Mouse (Mus musculus) hindbrain, embryonic 12.5 days (tissue): ENCODE results near the gene Alg5. TPM values are rescaled to one million over a fixed set of nuclear protein-coding genes. Genes with fewer than 3 reads are reported as not detected.
"Not testable (repeated sequence)": the region's sequence is repeated elsewhere in the genome, so short reads cannot be mapped to it uniquely, and the experiment has no call there.

Experiments used
- ATAC-seq: fragments of 200-750 bp; cut with Nextera tagmentation; 2 replicates; pipeline ENCODE4 v1.8.0; 2017; ENCODE audit warnings: moderate TSS enrichment; ENCODE audit not compliant: low FRiP score
- H3K27ac ChIP-seq: fragments of 300-500 bp; sonication (generic); 2 replicates; pipeline ENCODE4 v1.5.1; 2016; ENCODE audit warnings: mild to moderate bottlenecking
- H3K27me3 ChIP-seq: fragments of 300-500 bp; sonication (generic); 2 replicates; pipeline ENCODE4 v1.6.1; 2016; ENCODE audit warnings: mild to moderate bottlenecking
- H3K36me3 ChIP-seq: fragments of 300-500 bp; sonication (generic); 2 replicates; pipeline ENCODE4 v1.6.1; 2016; ENCODE audit warnings: mild to moderate bottlenecking
- H3K4me1 ChIP-seq: fragments of 300-500 bp; sonication (generic); 2 replicates; pipeline ENCODE4 v1.6.1; 2016
- H3K4me2 ChIP-seq: fragments of 300-500 bp; sonication (generic); replicated peaks from 2 replicates; pipeline ENCODE4 v1.6.1; 2016; ENCODE audit warnings: mild to moderate bottlenecking
- H3K4me3 ChIP-seq: fragments of 300-500 bp; sonication (generic); 2 replicates; pipeline ENCODE4 v1.5.1; 2016; ENCODE audit warnings: mild to moderate bottlenecking
- H3K9ac ChIP-seq: fragments of 300-500 bp; sonication (generic); 2 replicates; pipeline ENCODE4 v1.6.1; 2016; ENCODE audit warnings: mild to moderate bottlenecking, moderate library complexity
- H3K9me3 ChIP-seq: fragments of 300-500 bp; sonication (generic); replicated peaks from 2 replicates; pipeline ENCODE4 v1.6.1; 2016; ENCODE audit warnings: mild to moderate bottlenecking
- WGBS: fragments of 180-500 bp; shearing (Covaris S2); methylation state at CpG from one replicate; pipeline ENCODE4 v1.1.7; 2016; 5-methylcytosine and 5-hydroxymethylcytosine counted together
- polyA plus RNA-seq: library from polyadenylated mRNA; unstranded; fragments of >200 nt; fragmentation: Nextera tagmentation; extraction: Ambion mirVana; gene quantifications from 2 replicates; pipeline ENCODE4 v1.2.1, GENCODE M21; 2016

Alg5 gene
- polyA plus RNA-seq, result 46.1 and 46.6 TPM in 2 replicates

DNA sequence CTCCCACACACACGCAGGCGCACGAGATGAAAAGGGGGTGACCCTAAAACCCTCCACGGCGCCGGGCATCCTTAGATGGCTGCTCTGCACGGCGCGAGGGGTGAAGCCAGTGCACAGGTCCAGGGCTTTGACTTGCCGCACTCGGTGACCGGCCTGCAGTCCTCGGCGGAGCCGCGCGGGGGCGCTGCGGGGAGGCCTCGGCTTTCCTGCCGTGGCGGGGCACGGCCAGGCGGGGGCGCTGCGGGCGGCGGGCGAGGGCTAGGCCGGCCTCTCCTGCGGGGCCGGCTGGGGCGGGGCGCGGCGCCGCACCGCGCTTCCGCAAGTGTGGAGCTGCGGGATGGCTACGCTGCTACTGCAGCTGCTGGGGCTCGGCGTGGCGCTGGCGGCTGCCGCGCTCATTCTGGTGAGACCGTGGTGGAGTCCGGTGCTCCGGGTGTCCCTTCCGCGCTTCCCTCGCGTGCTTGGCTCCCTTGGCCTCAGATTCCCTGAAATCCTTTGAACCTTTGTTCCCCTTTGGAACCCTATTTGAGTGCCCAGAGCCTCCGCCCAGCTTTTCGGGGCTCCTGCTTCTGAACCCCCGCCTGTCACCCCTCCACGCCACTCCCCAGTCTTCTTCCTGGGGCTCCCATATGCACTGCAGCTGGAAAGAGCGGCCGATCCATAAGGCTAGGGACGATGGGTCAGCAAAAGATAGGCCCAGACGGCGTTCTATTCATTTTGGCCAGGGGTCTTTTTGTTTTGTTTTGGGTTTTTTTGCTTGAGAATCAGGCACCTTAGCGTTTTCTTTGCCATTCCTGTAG is at the start of gene Alg5, which contains the start of gene Exosc8:
Alg5 (plus strand) TSS at position 293 of the 800 bp plus-strand sequence.
Exosc8 (minus strand) TSS at position 147 of the 800 bp plus-strand sequence.
- ATAC-seq, result peak; percentile 95
- peak within 1 kb of the TSS; percentile 93 for H3K4me3 ChIP-seq
- H3K9ac ChIP-seq, result peak within 1 kb of the TSS; percentile 94
- H3K9me3 ChIP-seq, result no peaks in the 10 kb centered on the region
- peak within 1 kb of the TSS; percentile 75 for H3K4me2 ChIP-seq
- peak within 1 kb of the TSS; percentile 99 for H3K27ac ChIP-seq
- under 1% methylated on average over 65 of the region's 65 CpGs for WGBS
- H3K36me3 ChIP-seq, result peaks cover 26% of the 10 kb centered on the region
- H3K4me1 ChIP-seq, result peaks cover 12% of the 10 kb centered on the region
- no peaks in the 10 kb centered on the region for H3K27me3 ChIP-seq

DNA sequence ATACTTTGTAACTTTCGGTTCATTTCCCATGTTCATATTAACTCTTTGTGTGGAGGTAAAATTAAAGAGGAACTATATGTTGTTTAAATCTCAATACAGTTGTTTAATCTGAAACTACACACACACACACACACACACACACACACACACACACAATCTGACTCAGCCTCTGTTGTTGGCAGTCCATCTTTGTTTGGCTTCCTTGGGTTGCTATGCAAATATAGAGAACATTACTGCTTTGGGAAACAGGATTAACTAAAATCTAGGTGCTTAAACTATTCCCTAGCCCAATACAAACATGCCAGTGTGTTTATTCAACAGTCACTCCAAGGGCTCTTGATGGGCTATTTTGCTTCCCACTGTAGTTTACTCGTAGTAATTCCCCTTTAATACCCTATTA is 48.1 kb upstream of the Alg5 start:
- Histone ChIP-seq H3K27me3 (no peaks in the 10 kb centered on the region), H3K9ac (no peak overlapping the region), H3K9me3 (no peaks in the 10 kb centered on the region), H3K4me1 (no peaks in the 10 kb centered on the region), H3K27ac (no peak overlapping the region), H3K4me2 (no peak overlapping the region), H3K4me3 (no peak overlapping the region), H3K36me3 (no peaks in the 10 kb centered on the region)
- WGBS, result 88% methylated on average over 2 of the region's 2 CpGs
- ATAC-seq, result no peak

GRCm38 (mm10) chr3:54689091-54689490 is 46.2 kb upstream of the Alg5 start:
- ATAC-seq, result no peak
- H3K4me3 ChIP-seq, result no peak overlapping the region

DNA sequence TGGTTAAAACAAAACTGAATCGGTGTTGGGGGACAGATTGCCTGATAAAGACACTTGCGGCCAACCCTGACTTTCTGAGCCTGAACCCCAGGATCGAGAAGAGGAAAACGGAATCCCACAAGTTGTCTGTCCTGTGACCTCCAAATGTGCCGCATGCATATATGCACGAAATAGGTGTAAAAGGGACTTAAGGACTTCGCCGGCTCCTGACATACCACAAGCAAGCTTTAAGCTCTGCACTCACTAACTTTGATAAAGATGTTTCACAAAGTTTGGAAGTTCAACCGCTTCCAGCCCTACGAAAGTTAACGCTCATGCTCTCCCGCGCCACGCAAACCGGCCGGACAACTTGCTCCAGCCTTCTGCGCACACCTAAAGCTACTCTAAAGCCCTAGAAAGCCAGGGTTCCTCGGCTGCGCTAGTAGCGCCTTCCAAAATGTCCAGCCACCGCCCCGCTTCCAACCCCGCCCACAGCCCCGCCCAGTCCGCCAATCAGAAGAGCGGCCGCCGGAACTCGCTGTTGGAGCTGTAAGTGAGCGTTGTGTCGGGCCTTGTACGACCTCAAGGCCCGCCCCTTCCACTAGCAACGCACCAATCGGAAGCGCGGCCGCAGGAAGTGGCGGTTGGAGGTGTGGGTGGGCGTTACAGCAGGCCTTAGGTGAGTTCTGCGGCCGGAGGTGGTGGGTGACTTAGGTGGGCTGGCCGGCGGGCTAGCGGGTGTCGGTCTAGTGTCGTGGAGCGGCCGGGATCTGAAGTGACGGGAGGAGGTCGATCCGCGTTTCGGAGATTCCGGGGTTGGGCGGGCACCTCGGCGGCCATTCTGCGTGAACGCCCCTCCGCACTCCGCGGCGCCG is 42.9 kb upstream of the Alg5 start, which contains the start of gene Supt20:
Supt20 (plus strand) TSS at position 606 of the 854 bp plus-strand sequence.
- H3K27me3 ChIP-seq, result no peaks in the 10 kb centered on the region
- H3K27ac ChIP-seq, result peak within 1 kb of the TSS; percentile 78
- 2% methylated on average over 65 of the region's 65 CpGs for WGBS
- H3K4me3 ChIP-seq, result peak within 1 kb of the TSS; percentile 54
- peak within 1 kb of the TSS; percentile 62 for H3K4me2 ChIP-seq
- H3K36me3 ChIP-seq, result peaks cover 15% of the 10 kb centered on the region
- ATAC-seq, result peak; percentile 99
- H3K9me3 ChIP-seq, result no peaks in the 10 kb centered on the region
- H3K4me1 ChIP-seq, result no peaks in the 10 kb centered on the region
- peak within 1 kb of the TSS; percentile 69 for H3K9ac ChIP-seq

More at GRCm38 (mm10) chr3:54689091-54689490, 46.2 kb upstream of the Alg5 start:
- Histone ChIP-seq H3K4me1 (no peaks in the 10 kb centered on the region), H3K36me3 (no peaks in the 10 kb centered on the region), H3K9ac (no peak overlapping the region), H3K27ac (no peak overlapping the region), H3K9me3 (no peaks in the 10 kb centered on the region), H3K27me3 (no peaks in the 10 kb centered on the region), H3K4me2 (no peak overlapping the region)
- WGBS, result 63% methylated on average over 2 of the region's 2 CpGs

DNA sequence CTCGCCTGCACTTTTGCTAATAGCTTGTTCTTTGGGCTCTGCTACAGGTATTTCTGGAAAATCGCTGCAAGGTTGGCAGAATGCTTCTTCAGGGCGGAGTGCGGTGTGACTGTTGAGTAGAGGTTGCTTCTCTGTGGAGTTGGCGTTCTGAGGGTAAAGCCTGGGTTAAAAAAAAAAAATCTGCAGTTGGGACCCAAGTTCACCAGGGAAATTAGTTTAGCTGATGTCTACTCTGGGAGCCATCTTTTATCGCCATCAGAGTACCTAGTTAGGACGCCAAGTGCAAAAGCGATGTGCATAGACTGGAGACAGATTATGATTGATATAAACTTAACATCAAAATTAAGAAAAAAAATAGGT is 42.3 kb upstream of the Alg5 start:
- H3K4me1 ChIP-seq, result no peaks in the 10 kb centered on the region
- peak overlapping the region; percentile 59 for H3K4me2 ChIP-seq
- peaks cover 20% of the 10 kb centered on the region for H3K36me3 ChIP-seq
- H3K4me3 ChIP-seq, result peak overlapping the region; percentile 54
- no peaks in the 10 kb centered on the region for H3K27me3 ChIP-seq
- WGBS, result under 1% methylated on average over 8 of the region's 8 CpGs
- ATAC-seq, result no peak; the same call in 1 of the 2 replicates
- no peaks in the 10 kb centered on the region for H3K9me3 ChIP-seq
- peak overlapping the region; percentile 69 for H3K9ac ChIP-seq
- H3K27ac ChIP-seq, result peak overlapping the region; percentile 78

DNA sequence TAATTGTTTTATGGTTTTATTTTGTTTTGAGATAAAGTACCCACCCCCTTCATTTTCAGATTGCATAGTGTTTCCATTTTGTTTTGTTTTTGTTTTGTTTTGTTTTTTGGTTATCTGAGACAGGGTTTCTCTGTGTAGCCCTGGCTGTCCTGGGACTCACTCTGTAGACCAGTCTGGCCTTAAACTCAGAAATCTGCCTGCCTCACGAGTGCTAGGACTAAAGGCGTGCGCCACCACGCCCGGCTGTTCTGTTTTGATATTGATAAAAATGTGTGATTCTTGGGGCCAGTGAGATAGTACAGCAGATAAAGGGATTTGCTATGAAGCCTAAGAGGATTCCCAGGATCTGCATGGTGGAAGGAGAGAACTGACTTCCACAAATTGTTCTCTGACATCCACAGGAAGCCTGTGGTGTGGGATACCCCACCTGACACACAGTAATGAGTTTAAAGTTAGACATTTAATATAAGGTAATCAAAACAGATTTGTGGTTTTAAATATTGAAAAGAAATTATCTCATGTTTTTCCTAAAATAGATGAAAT is 35.5 kb upstream of the Alg5 start:
- no peak for ATAC-seq
- H3K4me3 ChIP-seq, result no peak overlapping the region
- H3K4me1 ChIP-seq, result no peaks in the 10 kb centered on the region
- H3K27me3 ChIP-seq, result no peaks in the 10 kb centered on the region
- no peak overlapping the region for H3K27ac ChIP-seq
- H3K36me3 ChIP-seq, result peaks cover 63% of the 10 kb centered on the region
- WGBS, result 90% methylated on average over 5 of the region's 5 CpGs
- H3K4me2 ChIP-seq, result no peak overlapping the region
- no peak overlapping the region for H3K9ac ChIP-seq
- H3K9me3 ChIP-seq, result no peaks in the 10 kb centered on the region

GRCm38 (mm10) chr3:54704106-54704505 is 31.2 kb upstream of the Alg5 start:
- 95% methylated on average over 8 of the region's 8 CpGs for WGBS
- not testable (repeated sequence) for H3K9me3 ChIP-seq, H3K4me3 ChIP-seq, H3K27me3 ChIP-seq, H3K4me2 ChIP-seq, ATAC-seq, H3K4me1 ChIP-seq, H3K27ac ChIP-seq, H3K9ac ChIP-seq
- peaks cover 70% of the 10 kb centered on the region for H3K36me3 ChIP-seq

DNA sequence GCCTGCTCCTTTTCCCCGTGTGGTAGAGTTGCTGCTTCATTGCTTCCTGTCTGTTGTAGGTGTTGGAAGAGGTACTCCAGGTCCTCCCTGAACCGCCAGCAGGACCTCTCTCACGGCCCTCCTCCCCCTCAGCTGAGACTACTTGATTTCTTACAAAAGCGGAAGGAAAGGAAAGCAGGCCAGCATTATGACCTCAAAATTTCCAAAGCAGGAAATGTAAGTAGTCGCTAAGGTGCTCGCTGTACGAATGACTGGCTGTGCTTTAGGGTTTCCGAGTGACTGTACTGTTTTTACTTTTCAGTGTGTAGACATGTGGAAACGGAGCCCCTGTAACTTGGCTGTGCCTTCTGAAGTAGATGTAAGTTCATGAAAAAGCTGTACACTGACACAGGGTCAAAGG is 26.4 kb upstream of the Alg5 start:
- Histone ChIP-seq H3K27me3 (no peaks in the 10 kb centered on the region), H3K9ac (no peak overlapping the region), H3K36me3 (peaks cover 72% of the 10 kb centered on the region), H3K27ac (no peak overlapping the region), H3K4me2 (no peak overlapping the region), H3K4me3 (no peak overlapping the region), H3K9me3 (no peaks in the 10 kb centered on the region), H3K4me1 (no peaks in the 10 kb centered on the region)
- no peak for ATAC-seq
- WGBS, result 94% methylated on average over 9 of the region's 9 CpGs

DNA sequence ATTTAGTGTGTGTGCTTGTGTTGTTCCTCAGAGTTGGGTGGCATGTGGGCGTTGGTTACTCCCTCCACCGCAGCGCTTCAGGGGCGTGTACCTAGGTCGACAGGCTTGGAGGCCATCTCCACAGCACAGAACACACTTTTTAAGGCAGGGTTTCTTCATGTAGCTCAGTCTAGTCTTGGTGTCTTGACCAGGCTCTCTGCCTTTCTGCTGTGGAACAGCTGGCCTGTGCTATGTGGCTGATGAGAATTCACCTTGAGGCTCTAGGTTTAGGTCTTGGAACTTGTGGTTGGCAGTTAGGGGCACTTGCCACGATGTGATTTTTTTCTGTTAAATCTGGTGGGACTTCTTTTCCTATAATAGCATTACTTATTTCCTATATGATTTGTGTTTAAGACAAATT is 21.1 kb upstream of the Alg5 start, which contains the start of gene Gm21958:
Gm21958 (minus strand) TSS at position 101 of the 400 bp plus-strand sequence.
- H3K9me3 ChIP-seq, result no peaks in the 10 kb centered on the region
- no peak within 1 kb of the TSS for H3K4me2 ChIP-seq
- H3K4me3 ChIP-seq, result no peak within 1 kb of the TSS
- H3K4me1 ChIP-seq, result no peaks in the 10 kb centered on the region
- H3K36me3 ChIP-seq, result peaks cover 75% of the 10 kb centered on the region
- no peak for ATAC-seq
- no peak within 1 kb of the TSS for H3K27ac ChIP-seq
- 91% methylated on average over 6 of the region's 6 CpGs for WGBS
- no peaks in the 10 kb centered on the region for H3K27me3 ChIP-seq
- H3K9ac ChIP-seq, result no peak within 1 kb of the TSS

DNA sequence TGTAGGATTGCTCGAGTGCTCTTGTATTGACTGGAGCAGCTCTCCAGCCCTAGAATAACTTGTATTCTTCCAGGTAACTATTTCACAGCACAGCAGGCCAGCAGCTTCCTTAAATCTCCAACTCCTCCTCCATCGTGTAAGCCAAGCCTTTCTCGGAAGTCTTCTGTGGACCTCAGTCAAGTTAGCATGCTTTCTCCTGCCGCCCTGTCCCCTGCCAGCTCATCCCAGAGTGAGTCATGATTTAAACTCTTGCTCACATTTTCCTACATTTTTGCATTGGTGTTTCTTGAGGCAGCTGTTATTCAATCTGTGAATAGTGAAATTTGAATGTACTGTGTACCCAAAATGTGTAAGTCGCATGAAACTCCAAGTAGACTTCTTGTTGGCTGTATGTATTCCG is 19.9 kb upstream of the Alg5 start:
- no peak overlapping the region for H3K27ac ChIP-seq
- no peak overlapping the region for H3K4me3 ChIP-seq
- no peaks in the 10 kb centered on the region for H3K4me1 ChIP-seq
- no peak overlapping the region for H3K9ac ChIP-seq
- H3K4me2 ChIP-seq, result no peak overlapping the region
- 91% methylated on average over 6 of the region's 6 CpGs for WGBS
- H3K27me3 ChIP-seq, result no peaks in the 10 kb centered on the region
- peaks cover 66% of the 10 kb centered on the region for H3K36me3 ChIP-seq
- no peak for ATAC-seq
- H3K9me3 ChIP-seq, result no peaks in the 10 kb centered on the region

DNA sequence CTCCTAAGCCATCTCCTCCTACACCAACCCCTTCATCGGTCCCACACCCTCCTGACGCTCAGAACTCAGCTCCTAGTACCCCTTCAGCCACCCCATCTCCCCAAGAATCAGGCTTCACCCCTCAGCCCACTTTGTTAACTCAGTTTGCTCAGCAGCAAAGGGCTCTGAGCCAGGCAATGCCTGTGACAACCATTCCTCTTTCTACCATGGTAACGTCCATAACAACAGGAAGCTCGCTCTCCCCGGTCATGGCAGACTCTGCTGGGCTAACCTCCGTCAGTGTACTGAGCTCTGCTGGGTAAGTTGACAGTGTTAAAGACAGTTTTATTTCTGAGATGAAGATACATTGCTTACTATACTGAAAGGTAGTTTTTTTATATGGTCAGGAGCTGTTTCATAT is 18.0 kb upstream of the Alg5 start:
- Histone ChIP-seq H3K36me3 (peaks cover 65% of the 10 kb centered on the region), H3K9ac (no peak overlapping the region), H3K4me3 (no peak overlapping the region), H3K4me1 (no peaks in the 10 kb centered on the region), H3K4me2 (no peak overlapping the region), H3K9me3 (no peaks in the 10 kb centered on the region), H3K27me3 (no peaks in the 10 kb centered on the region), H3K27ac (no peak overlapping the region)
- WGBS, result 73% methylated on average over 6 of the region's 6 CpGs
- no peak for ATAC-seq

- no peaks in the 10 kb centered on the region for H3K27me3 ChIP-seq
- no peak overlapping the region for H3K4me2 ChIP-seq
- H3K4me1 ChIP-seq, result no peaks in the 10 kb centered on the region
- H3K27ac ChIP-seq, result no peak overlapping the region
- H3K9ac ChIP-seq, result no peak overlapping the region
- no peaks in the 10 kb centered on the region for H3K9me3 ChIP-seq
- H3K36me3 ChIP-seq, result peaks cover 74% of the 10 kb centered on the region
- H3K4me3 ChIP-seq, result no peak overlapping the region
- no peak for ATAC-seq
- 56% methylated on average over 3 of the region's 3 CpGs for WGBS
Observed at GRCm38 (mm10) chr3:54718947-54719346, 16.4 kb upstream of the Alg5 start.
